1 mouse cellular context compared by ENCODE assay signal in genomic region chr2:168193685-168194084, GRCm38 (mm10).
TF ChIP-seq lines count a peak whose summit lies in the region.

No protein-coding gene starts in this region.

TF ChIP-seq in MEL, 35 proteins besides CTCF, POLR2A, EP300 and RAD21 (continued from another document):
- TF ChIP-seq GABPA (IDR thresholded peaks at IDR 0.05; ENCODE audit: low read depth, low read length), result no peak
- TF ChIP-seq BHLHE40 (IDR thresholded peaks at IDR 0.05; ENCODE audit: borderline replicate concordance, low read depth, low read length), result no peak
- no peak for TF ChIP-seq KAT2A (conservative IDR thresholded peaks at IDR 0.05; ENCODE audit: low read depth, low read length)
- TF ChIP-seq MAFK (IDR thresholded peaks at IDR 0.05; ENCODE audit: borderline replicate concordance, low read depth, low read length), result peak; percentile 79
